Mouse (Mus musculus) heart, embryonic 12.5 days (tissue): ENCODE results near the gene Cyp2e1. TPM values are rescaled to one million over a fixed set of nuclear protein-coding genes. Genes with fewer than 3 reads are reported as not detected.

Experiments
- ATAC-seq: fragments of 200-750 bp; cut with Nextera tagmentation; 2 replicates; pipeline ENCODE4 v1.8.0; 2017; ENCODE audit warnings: moderate TSS enrichment, moderate library complexity; ENCODE audit not compliant: insufficient number of reproducible peaks, low FRiP score
- H3K27ac ChIP-seq: fragments of 300-500 bp; sonication (generic); 2 replicates; pipeline ENCODE4 v1.5.1; 2016; ENCODE audit warnings: mild to moderate bottlenecking, moderate library complexity; ENCODE audit not compliant: poor library complexity, severe bottlenecking
- H3K27me3 ChIP-seq: fragments of 300-500 bp; sonication (generic); replicated peaks from 2 replicates; pipeline ENCODE4 v1.6.1; 2016; ENCODE audit warnings: mild to moderate bottlenecking, moderate library complexity
- H3K36me3 ChIP-seq: fragments of 300-500 bp; sonication (generic); 2 replicates; pipeline ENCODE4 v1.6.1; 2016; ENCODE audit warnings: mild to moderate bottlenecking, moderate library complexity
- H3K4me1 ChIP-seq: fragments of 300-500 bp; sonication (generic); replicated peaks from 2 replicates; pipeline ENCODE4 v1.6.1; 2016; ENCODE audit warnings: mild to moderate bottlenecking
- H3K4me2 ChIP-seq: fragments of 300-500 bp; sonication (generic); 2 replicates; pipeline ENCODE4 v1.6.1; 2016; ENCODE audit warnings: mild to moderate bottlenecking, moderate library complexity
- H3K4me3 ChIP-seq: fragments of 300-500 bp; sonication (generic); 2 replicates; pipeline ENCODE4 v1.5.1; 2016; ENCODE audit warnings: mild to moderate bottlenecking
- H3K9ac ChIP-seq: fragments of 300-500 bp; sonication (generic); 2 replicates; pipeline ENCODE4 v1.6.1; 2016; ENCODE audit warnings: mild to moderate bottlenecking, moderate library complexity
- H3K9me3 ChIP-seq: fragments of 300-500 bp; sonication (generic); replicated peaks from 2 replicates; pipeline ENCODE4 v1.6.1; 2016; ENCODE audit warnings: mild to moderate bottlenecking, moderate library complexity
- WGBS: fragments of 180-500 bp; shearing (Covaris S2); methylation state at CpG from one replicate; pipeline ENCODE4 v1.1.7; 2016; 5-methylcytosine and 5-hydroxymethylcytosine counted together
- polyA plus RNA-seq: library from polyadenylated mRNA; unstranded; fragments of >200 nt; fragmentation: Nextera tagmentation; extraction: Ambion mirVana; gene quantifications from 2 replicates; pipeline ENCODE4 v1.2.1, GENCODE M21; 2016

Gene Cyp2e1
- polyA plus RNA-seq, 1 experiment from 2014 or later, result not detected

DNA sequence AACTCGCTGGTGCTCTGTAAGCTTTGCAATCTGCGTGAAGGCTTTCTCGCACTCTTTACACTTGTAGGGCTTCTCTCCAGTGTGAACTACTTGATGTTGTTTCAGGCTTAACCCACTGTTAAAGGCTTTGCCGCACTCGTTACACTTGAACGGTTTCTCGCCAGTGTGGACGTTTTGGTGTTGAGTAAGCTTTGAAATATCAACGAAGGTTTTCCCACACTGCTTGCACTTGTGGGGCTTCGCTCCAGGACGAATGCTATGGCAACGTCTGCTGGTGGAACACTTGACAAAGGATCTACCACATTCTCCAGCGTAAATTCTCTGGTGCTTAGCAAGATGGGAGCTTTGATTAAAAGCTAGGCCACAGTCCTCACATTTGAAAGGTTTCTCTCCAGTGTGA lies 48.2 kb downstream of the Cyp2e1 start:
- Histone ChIP-seq H3K4me1 (no peaks in the 10 kb centered on the region), H3K4me3 (no peak overlapping the region), H3K27me3 (no peaks in the 10 kb centered on the region), H3K9ac (no peak overlapping the region), H3K4me2 (no peak overlapping the region), H3K9me3 (no peaks in the 10 kb centered on the region), H3K36me3 (peaks cover 9% of the 10 kb centered on the region), H3K27ac (no peak overlapping the region)
- WGBS, result 88% methylated on average over 13 of the region's 13 CpGs
- ATAC-seq, result no peak

GRCm38 (mm10) chr7:140812850-140813249 lies 49.3 kb downstream of the Cyp2e1 start:
- no peak for ATAC-seq
- Histone ChIP-seq H3K36me3 (peaks cover 9% of the 10 kb centered on the region), H3K4me2 (no peak overlapping the region), H3K27ac (no peak overlapping the region), H3K27me3 (no peaks in the 10 kb centered on the region), H3K4me1 (no peaks in the 10 kb centered on the region), H3K9ac (no peak overlapping the region), H3K4me3 (no peak overlapping the region), H3K9me3 (no peaks in the 10 kb centered on the region)
- 83% methylated on average over 12 of the region's 12 CpGs for WGBS

- ATAC-seq, result no peak
- Histone ChIP-seq H3K4me3 (no peak overlapping the region), H3K9me3 (no peaks in the 10 kb centered on the region), H3K27me3 (peaks cover 5% of the 10 kb centered on the region), H3K36me3 (no peaks in the 10 kb centered on the region), H3K4me1 (peaks cover 10% of the 10 kb centered on the region; the same call in 1 of the 2 replicates), H3K4me2 (no peak overlapping the region), H3K9ac (no peak overlapping the region), H3K27ac (no peak overlapping the region)
- WGBS, result 72% methylated on average over 4 of the region's 4 CpGs
Observed at GRCm38 (mm10) chr7:140820173-140820572, 56.6 kb downstream of the Cyp2e1 start.

DNA sequence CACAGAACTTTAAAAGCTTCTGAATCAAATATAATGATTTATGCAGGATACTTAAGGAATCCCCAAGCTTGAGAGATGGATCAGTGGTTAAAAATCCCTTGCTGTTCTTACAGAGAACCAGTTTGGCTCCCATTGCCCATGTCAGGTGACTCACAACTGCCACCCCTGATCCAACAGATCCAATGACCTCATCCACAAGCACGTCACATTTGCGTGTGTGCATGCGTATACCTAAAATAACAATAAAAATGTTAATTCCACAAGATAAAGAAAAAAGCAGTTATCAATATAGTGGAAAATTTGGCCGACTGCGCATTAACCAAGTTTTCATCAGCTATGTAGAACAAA lies 57.7 kb downstream of the Cyp2e1 start:
- Histone ChIP-seq H3K4me1 (peaks cover 10% of the 10 kb centered on the region; the same call in 1 of the 2 replicates), H3K9ac (no peak overlapping the region), H3K27me3 (peaks cover 5% of the 10 kb centered on the region), H3K4me3 (peak overlapping the region; percentile 54), H3K27ac (no peak overlapping the region), H3K36me3 (no peaks in the 10 kb centered on the region), H3K4me2 (peak overlapping the region; percentile 86), H3K9me3 (no peaks in the 10 kb centered on the region)
- 52% methylated on average over 5 of the region's 5 CpGs for WGBS
- no peak for ATAC-seq

- peak; percentile 53; the same call in 1 of the 2 replicates for ATAC-seq
- Histone ChIP-seq H3K9me3 (no peaks in the 10 kb centered on the region), H3K9ac (peak within 1 kb of the TSS; percentile 72), H3K4me1 (peaks cover 10% of the 10 kb centered on the region; the same call in 1 of the 2 replicates), H3K4me3 (peak within 1 kb of the TSS; percentile 54), H3K4me2 (peak within 1 kb of the TSS; percentile 86), H3K27me3 (peaks cover 5% of the 10 kb centered on the region), H3K36me3 (no peaks in the 10 kb centered on the region), H3K27ac (no peak within 1 kb of the TSS)
- 3% methylated on average over 21 of the region's 21 CpGs for WGBS
Observed at GRCm38 (mm10) chr7:140821653-140822329, 58.3 kb downstream of the Cyp2e1 start, which contains the start of gene Zfp941. Gene Zfp941, minus strand, starts transcription at chr7:140822178.

GRCm38 (mm10) chr7:140822731-140823130 lies 59.2 kb downstream of the Cyp2e1 start:
- 87% methylated on average over 4 of the region's 4 CpGs for WGBS
- no peak for ATAC-seq
- no peak overlapping the region for H3K4me2 ChIP-seq

More at GRCm38 (mm10) chr7:140822731-140823130, 59.2 kb downstream of the Cyp2e1 start:
- H3K9ac ChIP-seq, result no peak overlapping the region
- no peaks in the 10 kb centered on the region for H3K9me3 ChIP-seq
- H3K4me3 ChIP-seq, result no peak overlapping the region
- peaks cover 5% of the 10 kb centered on the region for H3K27me3 ChIP-seq
- peaks cover 10% of the 10 kb centered on the region; the same call in 1 of the 2 replicates for H3K4me1 ChIP-seq
- H3K36me3 ChIP-seq, result no peaks in the 10 kb centered on the region
- H3K27ac ChIP-seq, result no peak overlapping the region

Other genes with a start within 250 kb of the Cyp2e1 start
- gene Olfr538, start 195.9 kb upstream of the Cyp2e1 start, polyA plus RNA-seq, result not detected in 2 replicates
- gene Olfr46, start 162.5 kb upstream of the Cyp2e1 start, polyA plus RNA-seq, result 0.03 TPM in 1 of 2 replicates, not detected in the other
- gene Olfr61, start 134.8 kb upstream of the Cyp2e1 start, polyA plus RNA-seq, result not detected in 2 replicates
- gene Olfr53, start 117.3 kb upstream of the Cyp2e1 start, polyA plus RNA-seq, result not detected in 2 replicates
- gene Olfr539, start 103.8 kb upstream of the Cyp2e1 start, polyA plus RNA-seq, result not detected in 2 replicates
- not detected in 2 replicates for gene Olfr45, start 81.8 kb upstream of the Cyp2e1 start, polyA plus RNA-seq
- gene Olfr541, start 66.5 kb upstream of the Cyp2e1 start, polyA plus RNA-seq, result not detected in 2 replicates
- 0.13 and 0.31 TPM in 2 replicates for gene Syce1, start 24.1 kb downstream of the Cyp2e1 start, polyA plus RNA-seq
- 0.95 and 0.96 TPM in 2 replicates for gene Zfp941, start 58.4 kb downstream of the Cyp2e1 start, polyA plus RNA-seq
- 0.55 TPM in 1 of 2 replicates, not detected in the other for gene Urah, start 71.3 kb downstream of the Cyp2e1 start, polyA plus RNA-seq
- not detected in 2 replicates for gene Scgb1c1, start 81.8 kb downstream of the Cyp2e1 start, polyA plus RNA-seq
- not detected in 2 replicates for gene Odf3, start 84.1 kb downstream of the Cyp2e1 start, polyA plus RNA-seq
- gene Gm45785, start 92.6 kb downstream of the Cyp2e1 start, polyA plus RNA-seq, result not detected in 2 replicates
- gene Ric8a, start 93.2 kb downstream of the Cyp2e1 start, polyA plus RNA-seq, result 42.7 and 48.0 TPM in 2 replicates
- 27.7 and 29.3 TPM in 2 replicates for gene Bet1l, start 93.8 kb downstream of the Cyp2e1 start, polyA plus RNA-seq
- gene Psmd13, start 118.2 kb downstream of the Cyp2e1 start, polyA plus RNA-seq, result 187 and 188 TPM in 2 replicates
- gene Sirt3, start 118.6 kb downstream of the Cyp2e1 start, polyA plus RNA-seq, result 40.9 and 41.6 TPM in 2 replicates
- 93.0 and 102 TPM in 2 replicates for gene Cox8b, start 136.7 kb downstream of the Cyp2e1 start, polyA plus RNA-seq
- gene Nlrp6, start 157.2 kb downstream of the Cyp2e1 start, polyA plus RNA-seq, result 0.23 TPM in 1 of 2 replicates, not detected in the other
- gene Pgghg, start 177.7 kb downstream of the Cyp2e1 start, polyA plus RNA-seq, result 13.7 and 13.9 TPM in 2 replicates
- 1.8 and 2.0 TPM in 2 replicates for gene Ifitm5, start 186.6 kb downstream of the Cyp2e1 start, polyA plus RNA-seq
- not detected in 2 replicates for gene Gm45717, start 192.2 kb downstream of the Cyp2e1 start, polyA plus RNA-seq
- gene Ifitm2, start 192.2 kb downstream of the Cyp2e1 start, polyA plus RNA-seq, result 442 and 446 TPM in 2 replicates
- 3.0 and 3.1 TPM in 2 replicates for gene Ifitm1, start 203.5 kb downstream of the Cyp2e1 start, polyA plus RNA-seq
- gene Ifitm3, start 247.0 kb downstream of the Cyp2e1 start, polyA plus RNA-seq, result 41.8 and 41.9 TPM in 2 replicates